Mouse (Mus musculus) forebrain, embryonic 13.5 days (tissue): ENCODE data around the gene Abcb11. TPM values are rescaled to one million over a fixed set of nuclear protein-coding genes. Genes with fewer than 3 reads are reported as not detected.
A peak's percentile ranks its signal among the peaks of the same experiment; 100 is the strongest.

ENCODE experiments used
- ATAC-seq: fragments of 200-750 bp; cut with Nextera tagmentation; 2 replicates; pipeline ENCODE4 v1.8.0; 2017
- H3K27ac ChIP-seq: fragments of 300-500 bp; sonication (generic); 2 replicates; pipeline ENCODE4 v1.5.1; 2015; ENCODE audit warnings: inconsistent platforms, mild to moderate bottlenecking, moderate library complexity
- H3K27me3 ChIP-seq: fragments of 300-500 bp; sonication (generic); 2 replicates; pipeline ENCODE4 v1.6.1; 2015; ENCODE audit warnings: mild to moderate bottlenecking, inconsistent platforms
- H3K36me3 ChIP-seq: fragments of 300-500 bp; sonication (generic); 2 replicates; pipeline ENCODE4 v1.6.1; 2015; ENCODE audit warnings: mild to moderate bottlenecking, inconsistent platforms; ENCODE audit not compliant: poor library complexity, severe bottlenecking
- H3K4me1 ChIP-seq: fragments of 300-500 bp; sonication (generic); 2 replicates; pipeline ENCODE4 v1.6.1; 2015; ENCODE audit warnings: inconsistent platforms
- H3K4me2 ChIP-seq: fragments of 300-500 bp; sonication (generic); 2 replicates; pipeline ENCODE4 v1.6.1; 2015; ENCODE audit warnings: inconsistent platforms, mild to moderate bottlenecking, moderate library complexity
- H3K4me3 ChIP-seq: fragments of 300-500 bp; sonication (generic); 2 replicates; pipeline ENCODE4 v1.5.1; 2015; ENCODE audit warnings: mild to moderate bottlenecking, inconsistent platforms
- H3K9ac ChIP-seq: fragments of 300-500 bp; sonication (generic); 2 replicates; pipeline ENCODE4 v1.6.1; 2015; ENCODE audit warnings: mild to moderate bottlenecking, inconsistent platforms
- H3K9me3 ChIP-seq: fragments of 300-500 bp; sonication (generic); replicated peaks from 2 replicates; pipeline ENCODE4 v1.6.1; 2016; ENCODE audit warnings: inconsistent platforms
- WGBS: fragments of 180-500 bp; shearing (Covaris S2); methylation state at CpG from one replicate; pipeline ENCODE4 v1.1.7; 2015; 5-methylcytosine and 5-hydroxymethylcytosine counted together
- polyA plus RNA-seq: library from polyadenylated mRNA; unstranded; fragments of >200 nt; fragmentation: Nextera tagmentation; extraction: Ambion mirVana; gene quantifications from 2 replicates; pipeline ENCODE4 v1.2.1, GENCODE M21; 2015

The Abcb11 gene
- polyA plus RNA-seq, 1 experiment from 2014 or later, result not detected

DNA sequence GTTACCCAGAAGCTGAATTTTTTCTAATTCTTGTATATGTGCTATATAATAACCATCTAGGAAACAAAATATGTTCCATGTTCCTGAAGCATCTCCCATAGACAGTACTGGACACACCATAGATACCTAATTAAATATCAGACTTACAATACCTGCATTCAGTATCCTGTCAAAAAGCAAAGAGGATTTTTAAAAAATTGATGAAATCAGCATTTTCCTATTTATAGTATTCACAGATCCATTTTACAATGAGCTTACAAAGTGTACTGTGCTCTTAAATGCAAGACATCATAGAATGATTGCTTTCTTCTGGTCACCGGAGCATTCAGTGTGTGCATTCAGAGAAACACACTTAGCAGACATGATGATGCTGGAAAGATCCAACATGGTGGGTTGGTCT lies 95.3 kb downstream of the Abcb11 start:
- Histone ChIP-seq H3K4me1 (peaks cover 13% of the 10 kb centered on the region), H3K4me3 (no peak overlapping the region), H3K4me2 (no peak overlapping the region), H3K27me3 (0 out of 2 replicates have a peak, but pooled peaks cover 2% of the 10 kb centered on the region), H3K36me3 (no peaks in the 10 kb centered on the region), H3K9ac (no peak overlapping the region), H3K27ac (no peak overlapping the region), H3K9me3 (no peaks in the 10 kb centered on the region)
- ATAC-seq, result no peak
- WGBS, result 90% methylated on average over 1 of the region's 1 CpGs

DNA sequence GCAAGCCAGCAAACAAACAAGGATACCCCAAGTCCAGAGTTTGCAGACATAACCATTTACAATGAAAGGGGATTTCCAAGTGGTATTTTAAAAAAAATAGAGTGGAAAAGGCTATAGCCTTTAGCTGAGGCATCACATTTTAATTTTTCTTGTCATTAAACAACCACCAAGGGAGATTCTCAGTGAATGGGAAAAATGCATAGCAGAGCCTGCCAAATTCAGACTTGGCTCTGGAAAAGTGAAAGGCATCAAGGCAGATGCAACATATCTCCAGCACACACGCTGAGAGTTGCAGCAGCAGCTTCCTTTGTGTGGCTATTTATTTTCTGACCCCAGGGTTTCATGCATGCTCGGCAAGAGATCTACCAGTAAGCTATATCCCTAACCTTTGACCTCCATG lies 97.5 kb downstream of the Abcb11 start:
- ATAC-seq, result no peak; the same call in 1 of the 2 replicates
- Histone ChIP-seq H3K36me3 (no peaks in the 10 kb centered on the region), H3K9me3 (no peaks in the 10 kb centered on the region), H3K27me3 (peaks cover 5% of the 10 kb centered on the region; the same call in 1 of the 2 replicates), H3K4me1 (peaks cover 13% of the 10 kb centered on the region), H3K4me3 (no peak overlapping the region), H3K4me2 (no peak overlapping the region), H3K27ac (no peak overlapping the region), H3K9ac (no peak overlapping the region)
- 24% methylated on average over 2 of the region's 2 CpGs for WGBS

DNA sequence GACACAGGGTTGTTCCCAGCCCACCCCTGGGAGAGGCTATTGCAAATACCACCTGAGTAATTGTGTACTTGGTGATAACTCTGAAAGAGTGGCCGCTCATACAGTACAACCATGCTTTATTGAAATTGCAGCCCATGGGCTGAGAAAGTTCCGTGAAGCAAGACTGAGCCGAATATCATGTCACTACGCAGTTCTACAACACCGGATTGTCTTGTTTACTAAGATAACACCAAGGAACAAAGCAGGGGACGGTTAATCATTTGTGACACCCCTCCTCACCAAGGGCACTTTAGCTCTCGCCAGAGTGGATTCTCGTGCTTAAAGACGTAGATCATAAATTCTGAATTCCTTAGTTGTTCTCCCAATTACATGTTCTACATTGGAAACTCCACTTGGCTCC lies 103.1 kb downstream of the Abcb11 start:
- H3K4me3 ChIP-seq, result no peak overlapping the region
- WGBS, result 94% methylated on average over 9 of the region's 9 CpGs
- no peak overlapping the region for H3K4me2 ChIP-seq
- H3K4me1 ChIP-seq, result peaks cover 7% of the 10 kb centered on the region
- no peak for ATAC-seq
- no peak overlapping the region for H3K9ac ChIP-seq
- H3K27me3 ChIP-seq, result peaks cover 20% of the 10 kb centered on the region
- no peaks in the 10 kb centered on the region for H3K36me3 ChIP-seq
- H3K9me3 ChIP-seq, result no peaks in the 10 kb centered on the region
- H3K27ac ChIP-seq, result no peak overlapping the region

DNA sequence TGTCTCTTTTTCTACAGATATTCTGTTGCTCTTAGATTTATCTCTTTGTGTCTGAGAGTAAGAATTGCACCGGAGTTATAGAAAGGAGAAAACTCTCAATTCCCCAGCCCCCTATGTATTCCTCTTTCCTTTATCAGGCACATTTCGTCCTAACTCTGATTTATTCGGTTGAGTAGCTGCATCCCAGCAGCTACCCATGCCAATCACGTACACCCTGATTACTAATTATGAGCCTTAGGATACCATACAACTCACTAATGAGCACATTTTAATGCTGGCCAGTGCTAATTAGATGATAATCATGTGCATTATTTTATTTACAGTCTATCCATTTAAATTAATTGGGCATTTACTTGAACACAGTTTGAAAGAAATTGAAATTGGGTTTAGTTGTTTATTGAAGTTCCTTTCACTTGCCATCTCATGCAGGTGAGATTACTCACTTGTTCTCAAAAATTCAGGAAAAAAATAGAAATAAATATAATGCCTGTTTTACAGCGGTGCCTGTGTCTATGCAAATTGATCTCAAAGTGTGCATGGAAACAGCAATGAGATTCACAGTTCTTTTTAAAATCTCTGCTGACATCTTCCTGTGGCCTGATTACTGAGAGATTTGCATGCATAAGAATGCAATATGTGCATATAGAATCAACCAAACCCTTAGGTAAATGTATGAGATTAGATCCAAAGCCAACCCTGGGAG lies 107.3 kb downstream of the Abcb11 start:
- Histone ChIP-seq H3K4me1 (peaks cover 14% of the 10 kb centered on the region), H3K36me3 (no peaks in the 10 kb centered on the region), H3K4me3 (no peak overlapping the region), H3K9ac (no peak overlapping the region), H3K9me3 (no peaks in the 10 kb centered on the region), H3K27ac (no peak overlapping the region), H3K27me3 (peaks cover 18% of the 10 kb centered on the region), H3K4me2 (no peak overlapping the region)
- WGBS, result 13% methylated on average over 5 of the region's 5 CpGs
- peak; percentile 97 for ATAC-seq

DNA sequence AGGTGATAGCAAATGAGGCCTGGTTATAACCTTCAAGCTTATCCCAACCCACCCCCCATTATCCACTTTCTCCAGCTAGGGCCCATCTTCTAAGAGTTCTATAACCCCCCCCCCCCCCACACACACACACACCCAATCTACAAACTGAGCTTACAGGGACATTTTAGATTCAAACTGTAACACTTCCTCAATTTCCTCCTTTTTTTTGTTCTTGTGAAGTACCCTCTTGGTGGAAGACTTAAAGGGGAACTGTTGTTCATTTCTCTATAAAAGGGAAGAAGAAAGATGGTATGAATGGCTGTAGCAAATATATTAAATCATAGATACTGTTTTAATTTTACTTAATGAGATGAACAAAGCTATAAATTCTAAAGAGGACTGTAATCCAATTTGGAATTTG lies 110.3 kb downstream of the Abcb11 start:
- Histone ChIP-seq H3K4me2 (no peak overlapping the region), H3K9me3 (no peaks in the 10 kb centered on the region), H3K27me3 (peaks cover 5% of the 10 kb centered on the region; the same call in 1 of the 2 replicates), H3K4me1 (peaks cover 14% of the 10 kb centered on the region), H3K9ac (no peak overlapping the region), H3K36me3 (no peaks in the 10 kb centered on the region), H3K27ac (no peak overlapping the region), H3K4me3 (no peak overlapping the region)
- ATAC-seq, result no peak

DNA sequence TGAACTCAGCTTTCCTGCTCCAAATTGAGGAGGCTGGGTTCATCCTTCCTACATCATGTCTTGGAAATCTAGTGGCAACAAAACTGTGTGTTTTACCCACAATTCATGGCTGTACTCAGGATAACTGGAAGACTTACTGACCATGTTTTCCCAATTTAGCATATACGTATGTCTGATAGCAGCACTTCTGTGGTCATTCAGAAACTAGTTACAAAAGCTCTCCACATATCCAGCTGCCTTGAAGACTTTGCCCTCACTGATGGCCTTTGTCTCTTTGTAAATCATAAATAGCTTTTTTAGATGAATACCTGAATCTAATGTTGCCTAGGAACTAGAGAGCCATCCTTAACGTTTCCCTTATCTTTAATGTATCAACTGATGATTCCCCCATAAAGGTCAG lies 112.3 kb downstream of the Abcb11 start:
- H3K27me3 ChIP-seq, result peaks cover 14% of the 10 kb centered on the region; the same call in 1 of the 2 replicates
- no peak overlapping the region for H3K27ac ChIP-seq
- H3K4me2 ChIP-seq, result no peak overlapping the region
- H3K9ac ChIP-seq, result no peak overlapping the region
- ATAC-seq, result no peak
- 81% methylated on average over 2 of the region's 2 CpGs for WGBS
- H3K4me3 ChIP-seq, result no peak overlapping the region
- H3K4me1 ChIP-seq, result peaks cover 7% of the 10 kb centered on the region; the same call in 1 of the 2 replicates
- no peaks in the 10 kb centered on the region for H3K36me3 ChIP-seq
- no peaks in the 10 kb centered on the region for H3K9me3 ChIP-seq

DNA sequence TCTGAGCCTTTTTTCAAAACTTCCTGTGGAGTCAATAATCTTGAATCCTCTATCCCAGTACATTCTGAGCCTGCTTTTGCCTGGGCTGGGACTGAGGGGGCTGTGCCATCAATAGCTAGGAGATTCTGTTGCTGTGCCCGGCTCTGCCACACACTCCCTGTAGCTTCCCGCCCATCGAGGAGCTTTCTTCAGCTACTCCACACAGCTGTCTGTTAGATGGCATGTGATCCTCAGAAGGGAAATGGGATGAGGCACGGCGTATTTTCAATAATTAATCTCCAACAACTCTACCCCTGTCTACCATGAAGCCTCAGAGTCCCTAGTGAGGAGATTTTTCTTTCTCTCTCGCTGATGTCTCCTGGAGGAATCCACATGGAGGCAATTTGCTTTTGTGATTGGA lies 113.8 kb downstream of the Abcb11 start:
- H3K4me2 ChIP-seq, result no peak overlapping the region
- H3K27ac ChIP-seq, result no peak overlapping the region
- peaks cover 14% of the 10 kb centered on the region; the same call in 1 of the 2 replicates for H3K27me3 ChIP-seq
- ATAC-seq, result no peak
- no peak overlapping the region for H3K9ac ChIP-seq
- H3K36me3 ChIP-seq, result no peaks in the 10 kb centered on the region
- 82% methylated on average over 6 of the region's 6 CpGs for WGBS
- no peak overlapping the region for H3K4me3 ChIP-seq
- no peaks in the 10 kb centered on the region for H3K9me3 ChIP-seq
- H3K4me1 ChIP-seq, result peaks cover 7% of the 10 kb centered on the region; the same call in 1 of the 2 replicates

DNA sequence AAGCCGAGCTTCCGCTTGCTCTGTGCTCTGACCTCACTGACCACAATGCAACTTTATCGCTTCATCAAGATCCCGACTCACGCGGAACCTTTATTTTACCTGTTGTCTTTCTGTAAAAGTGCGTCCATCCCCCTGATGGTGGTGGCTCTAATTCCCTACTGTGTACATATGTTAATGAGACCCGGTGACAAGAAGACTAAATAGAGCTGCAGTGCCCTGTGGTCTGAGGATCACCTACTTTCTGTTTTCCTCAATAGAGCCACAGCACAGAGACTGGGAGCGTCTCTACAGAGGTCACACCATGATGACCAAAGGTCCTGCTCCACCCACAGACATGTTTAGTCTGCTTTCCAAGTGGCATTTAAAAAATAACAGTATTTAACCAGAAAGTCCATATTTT lies 115.5 kb downstream of the Abcb11 start:
- no peak overlapping the region for H3K4me3 ChIP-seq
- ATAC-seq, result no peak
- H3K36me3 ChIP-seq, result no peaks in the 10 kb centered on the region
- no peak overlapping the region for H3K4me2 ChIP-seq
- no peaks in the 10 kb centered on the region for H3K9me3 ChIP-seq
- H3K4me1 ChIP-seq, result peaks cover 7% of the 10 kb centered on the region; the same call in 1 of the 2 replicates
- no peak overlapping the region for H3K27ac ChIP-seq
- peaks cover 11% of the 10 kb centered on the region; the same call in 1 of the 2 replicates for H3K27me3 ChIP-seq
- 90% methylated on average over 9 of the region's 9 CpGs for WGBS
- H3K9ac ChIP-seq, result no peak overlapping the region

DNA sequence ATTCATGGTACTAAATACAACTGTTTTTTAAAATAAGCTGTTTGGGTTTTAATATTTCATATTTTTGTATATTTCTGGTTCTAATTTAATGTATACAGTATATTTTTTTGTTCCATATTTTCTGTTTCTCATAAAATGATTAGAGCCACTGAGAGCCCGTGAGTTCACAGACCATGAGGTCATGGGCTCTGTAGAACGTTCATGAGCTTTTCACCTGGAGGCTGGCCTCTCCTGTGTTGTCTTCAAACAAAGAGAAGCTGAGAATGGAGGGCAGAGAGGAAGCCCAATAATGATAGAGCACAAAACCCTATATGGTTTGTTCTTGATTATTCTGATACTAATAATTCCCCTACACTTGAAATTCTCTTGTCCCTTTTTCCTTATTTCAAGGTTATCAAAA lies 117.7 kb downstream of the Abcb11 start:
- H3K27ac ChIP-seq, result no peak overlapping the region
- ATAC-seq, result no peak
- H3K36me3 ChIP-seq, result no peaks in the 10 kb centered on the region
- H3K4me1 ChIP-seq, result no peaks in the 10 kb centered on the region
- peaks cover 11% of the 10 kb centered on the region; the same call in 1 of the 2 replicates for H3K27me3 ChIP-seq
- no peaks in the 10 kb centered on the region for H3K9me3 ChIP-seq
- WGBS, result 62% methylated on average over 2 of the region's 2 CpGs
- no peak overlapping the region for H3K9ac ChIP-seq
- no peak overlapping the region for H3K4me3 ChIP-seq
- H3K4me2 ChIP-seq, result no peak overlapping the region

DNA sequence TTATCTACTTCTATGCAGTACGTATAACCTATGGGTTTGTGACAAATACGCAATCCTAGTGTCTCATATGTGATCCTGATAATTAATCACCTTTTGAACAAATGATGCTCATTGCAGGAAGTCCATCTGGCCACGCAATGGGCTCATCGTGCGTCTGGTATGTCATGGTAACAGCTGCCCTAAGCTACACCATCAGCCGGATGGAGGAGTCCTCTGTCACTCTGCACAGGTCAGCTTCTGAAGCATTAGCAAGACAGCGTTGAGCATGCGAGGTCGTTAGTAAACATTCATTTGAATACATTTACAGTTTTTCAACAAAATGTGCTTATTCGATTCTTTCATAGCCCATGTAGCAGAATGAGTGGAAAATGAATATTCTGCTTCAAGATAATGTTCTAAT lies 119.6 kb downstream of the Abcb11 start:
- WGBS, result 56% methylated on average over 10 of the region's 10 CpGs
- no peak overlapping the region for H3K4me3 ChIP-seq
- H3K4me1 ChIP-seq, result no peaks in the 10 kb centered on the region
- no peaks in the 10 kb centered on the region for H3K9me3 ChIP-seq
- H3K27ac ChIP-seq, result no peak overlapping the region
- ATAC-seq, result peak; percentile 74; the same call in 1 of the 2 replicates
- H3K9ac ChIP-seq, result no peak overlapping the region
- no peak overlapping the region for H3K4me2 ChIP-seq
- peaks cover 11% of the 10 kb centered on the region; the same call in 1 of the 2 replicates for H3K27me3 ChIP-seq
- no peaks in the 10 kb centered on the region for H3K36me3 ChIP-seq

DNA sequence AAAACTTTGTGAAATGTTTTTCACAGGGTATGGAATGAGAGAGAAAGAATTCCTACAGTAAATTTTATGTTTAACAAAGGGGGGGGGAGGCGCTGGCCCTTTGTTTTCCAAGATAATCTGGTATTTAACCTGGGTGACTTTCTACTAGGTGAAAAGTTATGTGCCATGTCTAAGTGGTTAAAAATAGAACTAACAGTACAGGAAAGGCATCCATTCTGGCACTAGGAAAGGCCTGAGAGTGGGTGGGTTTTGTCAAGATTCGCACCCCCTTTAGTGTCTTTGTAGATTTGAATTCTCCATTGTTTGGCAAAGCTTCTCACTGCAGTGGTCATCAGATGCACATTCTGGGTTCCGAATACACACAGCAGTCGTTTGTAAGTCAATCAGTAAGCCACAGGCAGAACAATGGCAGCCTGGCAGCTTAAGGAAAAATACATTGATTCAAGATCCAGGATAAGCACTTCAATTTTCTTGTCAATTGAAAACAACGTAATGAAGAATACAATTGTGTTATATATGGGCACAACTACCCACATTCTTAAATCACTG lies 120.5 kb downstream of the Abcb11 start:
- Histone ChIP-seq H3K9me3 (no peaks in the 10 kb centered on the region), H3K9ac (no peak overlapping the region), H3K4me3 (no peak overlapping the region), H3K27me3 (peaks cover 11% of the 10 kb centered on the region; the same call in 1 of the 2 replicates), H3K4me2 (no peak overlapping the region), H3K4me1 (no peaks in the 10 kb centered on the region), H3K27ac (no peak overlapping the region), H3K36me3 (no peaks in the 10 kb centered on the region)
- 22% methylated on average over 5 of the region's 5 CpGs for WGBS
- ATAC-seq, result no peak

DNA sequence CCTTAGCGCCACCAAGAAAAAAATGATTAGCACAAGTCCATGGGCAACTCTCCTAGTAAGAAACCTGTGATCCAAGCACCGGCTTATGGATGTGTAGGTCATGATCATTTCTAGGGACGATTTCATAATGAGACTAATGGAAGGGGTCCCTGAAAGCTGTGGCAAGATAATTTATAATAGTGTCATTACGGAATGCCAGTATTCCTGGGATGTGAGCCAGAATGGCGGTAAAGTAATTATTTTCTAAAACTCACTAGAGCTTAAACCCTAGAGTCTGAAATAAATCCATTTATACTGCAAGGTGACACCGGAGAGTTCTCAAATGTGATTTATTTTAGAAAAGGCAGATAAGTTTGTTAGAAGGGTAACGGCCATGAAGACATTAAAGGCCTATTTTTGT lies 127.2 kb downstream of the Abcb11 start:
- 67% methylated on average over 7 of the region's 7 CpGs for WGBS
- Histone ChIP-seq H3K9ac (no peak overlapping the region), H3K4me1 (0 out of 2 replicates have a peak, but pooled peaks cover 5% of the 10 kb centered on the region), H3K27me3 (no peaks in the 10 kb centered on the region), H3K27ac (no peak overlapping the region), H3K36me3 (no peaks in the 10 kb centered on the region), H3K4me2 (no peak overlapping the region), H3K4me3 (no peak overlapping the region), H3K9me3 (no peaks in the 10 kb centered on the region)
- no peak for ATAC-seq
